Comparison of ENCODE assay signal across 14 mouse cellular contexts in the genomic region with DNA sequence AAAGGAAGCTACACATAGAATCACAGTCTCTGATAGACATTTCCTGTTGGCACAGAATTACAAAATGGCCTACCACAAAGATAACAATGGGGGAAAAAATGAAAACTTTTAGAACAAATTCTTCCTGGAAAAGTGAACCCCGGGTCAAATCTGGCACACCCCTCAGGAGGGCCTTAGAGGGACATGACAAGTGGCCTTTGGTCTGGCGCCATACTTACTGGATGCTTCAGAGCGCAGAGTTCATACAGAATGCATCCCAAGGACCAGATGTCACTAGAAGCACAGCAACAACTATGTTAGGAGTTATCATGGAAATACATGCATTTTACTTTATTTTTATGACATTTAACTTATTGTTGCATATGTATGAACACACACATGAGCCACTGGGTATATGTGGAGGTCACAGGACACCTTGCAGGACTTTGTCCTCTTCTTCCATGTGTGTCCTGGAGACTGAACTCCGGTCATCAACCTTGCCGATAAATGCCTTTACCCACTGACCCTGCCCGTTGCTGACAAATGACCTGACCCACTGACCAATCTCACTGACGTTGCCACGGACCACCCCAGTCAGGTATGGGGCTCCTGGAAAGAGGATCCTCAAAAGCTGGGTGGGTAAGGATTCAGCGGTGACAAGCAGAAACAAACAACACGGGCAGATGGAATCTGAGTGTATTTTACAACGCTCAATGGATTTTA. TPM values are rescaled to one million over a fixed set of nuclear protein-coding genes. Genes with fewer than 3 reads are reported as not detected.
"Had no signal": no experiment of that assay in that cellular context is flagged by ENCODE, and none has a peak within 500 bp of the region (broad histone marks: within the 10 kb centered on the region; RNA-seq: fewer than 3 reads in every experiment).

No protein-coding gene starts in this region.

- H3K27me3 ChIP-seq: megakaryocyte, embryonic 14.5 days; midbrain, embryonic 15.5 days; neural tube, embryonic 12.5 days had no signal

- H3K9me3 ChIP-seq: limb, embryonic 10.5 days; megakaryocyte, embryonic 14.5 days; midbrain, embryonic 15.5 days; neural tube, embryonic 12.5 days had no signal

- H3K27ac ChIP-seq: left cerebral cortex, adult 2 months; limb, embryonic 10.5 days; liver, embryonic 14.5 days; macrophage; midbrain, embryonic 15.5 days; neural tube, embryonic 12.5 days had no signal

- H3K4me3 ChIP-seq: left cerebral cortex, adult 2 months; limb, embryonic 10.5 days; megakaryocyte, embryonic 14.5 days; midbrain, embryonic 15.5 days; neural tube, embryonic 12.5 days had no signal

- H3K4me1 ChIP-seq: limb, embryonic 10.5 days; megakaryocyte, embryonic 14.5 days; midbrain, embryonic 15.5 days; neural tube, embryonic 12.5 days had no signal

- ATAC-seq: midbrain, embryonic 15.5 days had no signal

- H3K9ac ChIP-seq: liver, embryonic 14.5 days; midbrain, embryonic 15.5 days; neural tube, embryonic 12.5 days had no signal

- DNase-seq: kidney, adult 8-10 months; lung, adult 2 months; spleen, adult 18-20 months; thymus, adult 18-20 months; thymus, postnatal 14 days had no signal

- H3K4me2 ChIP-seq: midbrain, embryonic 11.5 days; midbrain, embryonic 15.5 days; neural tube, embryonic 12.5 days had no signal

- H3K36me3 ChIP-seq: midbrain, embryonic 15.5 days had no signal

RNA-seq across cellular contexts. Expression of a gene that starts 24.9 kb away (rescaled TPM):
- total RNA-seq: left cerebral cortex, adult 2 months; monocyte, adult 5-6 weeks had no signal
- polyA plus RNA-seq: limb, embryonic 10.5 days; macrophage; neural tube, embryonic 12.5 days had no signal
